Mouse (Mus musculus) forebrain, embryonic 13.5 days (tissue): Measurements from ENCODE around the gene Sox15. TPM values are rescaled to one million over a fixed set of nuclear protein-coding genes. Genes with fewer than 3 reads are reported as not detected.
A peak's percentile ranks its signal among the peaks of the same experiment; 100 is the strongest.

Experiments
- ATAC-seq: fragments of 200-750 bp; cut with Nextera tagmentation; 2 replicates; pipeline ENCODE4 v1.8.0; 2017
- H3K27ac ChIP-seq: fragments of 300-500 bp; sonication (generic); 2 replicates; pipeline ENCODE4 v1.5.1; 2015; ENCODE audit warnings: inconsistent platforms, mild to moderate bottlenecking, moderate library complexity
- H3K27me3 ChIP-seq: fragments of 300-500 bp; sonication (generic); 2 replicates; pipeline ENCODE4 v1.6.1; 2015; ENCODE audit warnings: mild to moderate bottlenecking, inconsistent platforms
- H3K36me3 ChIP-seq: fragments of 300-500 bp; sonication (generic); 2 replicates; pipeline ENCODE4 v1.6.1; 2015; ENCODE audit warnings: mild to moderate bottlenecking, inconsistent platforms; ENCODE audit not compliant: poor library complexity, severe bottlenecking
- H3K4me1 ChIP-seq: fragments of 300-500 bp; sonication (generic); 2 replicates; pipeline ENCODE4 v1.6.1; 2015; ENCODE audit warnings: inconsistent platforms
- H3K4me2 ChIP-seq: fragments of 300-500 bp; sonication (generic); 2 replicates; pipeline ENCODE4 v1.6.1; 2015; ENCODE audit warnings: inconsistent platforms, mild to moderate bottlenecking, moderate library complexity
- H3K4me3 ChIP-seq: fragments of 300-500 bp; sonication (generic); 2 replicates; pipeline ENCODE4 v1.5.1; 2015; ENCODE audit warnings: mild to moderate bottlenecking, inconsistent platforms
- H3K9ac ChIP-seq: fragments of 300-500 bp; sonication (generic); 2 replicates; pipeline ENCODE4 v1.6.1; 2015; ENCODE audit warnings: mild to moderate bottlenecking, inconsistent platforms
- H3K9me3 ChIP-seq: fragments of 300-500 bp; sonication (generic); replicated peaks from 2 replicates; pipeline ENCODE4 v1.6.1; 2016; ENCODE audit warnings: inconsistent platforms
- WGBS: fragments of 180-500 bp; shearing (Covaris S2); methylation state at CpG from one replicate; pipeline ENCODE4 v1.1.7; 2015; 5-methylcytosine and 5-hydroxymethylcytosine counted together
- polyA plus RNA-seq: library from polyadenylated mRNA; unstranded; fragments of >200 nt; fragmentation: Nextera tagmentation; extraction: Ambion mirVana; gene quantifications from 2 replicates; pipeline ENCODE4 v1.2.1, GENCODE M21; 2015

Sox15 gene
- polyA plus RNA-seq, 1 experiment from 2014 or later: not detected

DNA sequence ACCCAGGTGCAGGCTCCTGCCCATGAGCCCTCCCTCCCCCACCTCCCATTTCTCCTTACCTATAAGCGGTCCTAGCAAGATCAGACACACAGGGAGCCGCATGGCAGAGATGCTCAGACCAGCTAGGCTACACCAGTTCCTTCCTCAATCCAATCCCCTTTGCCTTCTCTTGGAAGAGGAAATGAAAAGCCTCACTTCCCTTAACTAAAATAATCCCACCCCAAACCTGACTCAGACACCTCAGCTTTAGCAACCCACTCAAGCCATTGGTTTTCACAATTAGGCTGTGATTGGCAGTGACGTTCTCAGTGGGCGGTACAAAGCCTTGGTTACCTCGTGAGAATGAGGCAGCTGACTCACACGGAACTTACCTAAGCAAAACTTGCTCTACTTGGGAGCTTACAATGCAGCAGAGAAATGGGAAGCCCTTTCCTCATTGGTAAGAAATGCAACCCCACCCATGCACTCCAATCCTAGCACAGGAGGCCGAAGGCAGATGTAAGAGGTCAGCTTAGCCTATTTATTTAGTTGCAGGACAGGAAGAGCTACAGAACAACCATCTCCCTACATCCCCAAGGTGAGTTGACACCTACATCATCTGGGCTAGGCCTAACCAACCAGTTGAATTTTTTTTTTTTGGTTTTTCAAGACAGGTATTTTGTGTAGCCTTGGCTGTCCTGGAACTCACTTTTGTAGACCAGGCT lies 11.0 kb downstream of the Sox15 start, which contains the start of gene Cd68:
Gene Cd68 (minus strand): TSS at position 193 of the 704 bp plus-strand sequence.
- Histone ChIP-seq H3K9me3 (no peaks in the 10 kb centered on the region), H3K4me1 (peaks cover 38% of the 10 kb centered on the region), H3K4me3 (no peak within 1 kb of the TSS), H3K9ac (no peak within 1 kb of the TSS), H3K27me3 (no peaks in the 10 kb centered on the region), H3K27ac (peak within 1 kb of the TSS; percentile 19; the same call in 1 of the 2 replicates), H3K36me3 (peaks cover 72% of the 10 kb centered on the region), H3K4me2 (no peak within 1 kb of the TSS)
- 33% methylated on average over 7 of the region's 7 CpGs for WGBS
- ATAC-seq: no peak

DNA sequence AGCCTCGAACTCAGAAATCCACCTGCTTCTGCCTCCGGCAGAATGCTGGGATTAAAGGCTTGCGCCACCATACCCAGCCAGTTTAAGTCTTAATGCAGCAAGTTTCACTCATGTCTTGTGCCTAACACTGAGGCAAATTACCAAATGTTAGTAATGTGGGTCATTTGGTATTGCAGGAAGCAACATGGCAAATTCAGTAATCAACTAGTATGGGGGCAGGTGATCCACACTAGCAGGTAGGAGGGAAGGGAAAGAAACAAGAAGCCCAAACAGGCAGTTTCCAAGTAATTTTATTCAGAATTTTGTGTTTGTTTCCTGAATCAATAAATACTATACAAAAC lies 11.5 kb downstream of the Sox15 start:
- Histone ChIP-seq H3K9ac (no peak overlapping the region), H3K27ac (no peak overlapping the region), H3K27me3 (no peaks in the 10 kb centered on the region), H3K9me3 (no peaks in the 10 kb centered on the region), H3K4me3 (no peak overlapping the region), H3K4me2 (no peak overlapping the region), H3K36me3 (peaks cover 72% of the 10 kb centered on the region), H3K4me1 (peaks cover 32% of the 10 kb centered on the region)
- 83% methylated on average over 3 of the region's 3 CpGs for WGBS
- ATAC-seq: no peak

GRCm38 (mm10) chr11:69670786-69671725 lies 15.9 kb downstream of the Sox15 start:
- H3K4me2 ChIP-seq: peak overlapping the region; percentile 97
- H3K27me3 ChIP-seq: no peaks in the 10 kb centered on the region
- H3K27ac ChIP-seq: peak overlapping the region; percentile 98
- peak; percentile 73 for ATAC-seq
- peak overlapping the region; percentile 100 for H3K4me3 ChIP-seq
- H3K36me3 ChIP-seq: peaks cover 74% of the 10 kb centered on the region
- no peaks in the 10 kb centered on the region for H3K9me3 ChIP-seq
- peak overlapping the region; percentile 100 for H3K9ac ChIP-seq
- H3K4me1 ChIP-seq: peaks cover 31% of the 10 kb centered on the region
- WGBS: under 1% methylated on average over 50 of the region's 61 CpGs

DNA sequence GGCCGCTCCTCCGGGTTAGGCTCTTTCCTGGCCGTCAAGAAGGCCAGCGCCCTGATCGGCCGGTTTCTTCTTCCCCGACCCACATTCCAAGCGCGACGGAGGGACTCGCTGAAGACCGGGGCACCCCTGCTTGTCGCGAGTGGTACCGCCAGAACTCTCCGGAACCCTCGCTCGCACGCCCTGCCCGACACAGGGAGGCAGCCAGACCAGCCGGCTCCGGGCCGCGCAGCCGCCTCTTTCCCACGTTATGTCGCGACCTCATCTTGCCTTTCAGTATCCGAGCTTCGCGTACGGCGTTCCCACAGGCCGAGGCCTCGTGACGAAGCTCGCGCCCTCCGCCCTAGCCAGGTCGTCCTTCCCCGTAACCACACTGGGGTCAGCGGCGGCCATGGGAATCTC lies 16.6 kb downstream of the Sox15 start:
- H3K36me3 ChIP-seq: peaks cover 74% of the 10 kb centered on the region
- H3K4me2 ChIP-seq: peak overlapping the region; percentile 97
- no peaks in the 10 kb centered on the region for H3K9me3 ChIP-seq
- H3K4me1 ChIP-seq: peaks cover 31% of the 10 kb centered on the region
- peak overlapping the region; percentile 100 for H3K4me3 ChIP-seq
- peak overlapping the region; percentile 100 for H3K9ac ChIP-seq
- peak; percentile 6; the same call in 1 of the 2 replicates for ATAC-seq
- under 1% methylated on average over 43 of the region's 43 CpGs for WGBS
- peak overlapping the region; percentile 98 for H3K27ac ChIP-seq
- H3K27me3 ChIP-seq: no peaks in the 10 kb centered on the region

GRCm38 (mm10) chr11:69672211-69672706 lies 17.1 kb downstream of the Sox15 start, which contains the start of gene Eif4a1:
Eif4a1 (minus strand) TSS chr11:69672423.
- peak within 1 kb of the TSS; percentile 98 for H3K27ac ChIP-seq
- peaks cover 75% of the 10 kb centered on the region for H3K36me3 ChIP-seq
- peak; percentile 97 for ATAC-seq
- no peaks in the 10 kb centered on the region for H3K9me3 ChIP-seq
- under 1% methylated on average over 36 of the region's 36 CpGs for WGBS
- H3K27me3 ChIP-seq: no peaks in the 10 kb centered on the region
- H3K4me1 ChIP-seq: peaks cover 31% of the 10 kb centered on the region
- H3K9ac ChIP-seq: peak within 1 kb of the TSS; percentile 100
- H3K4me2 ChIP-seq: peak within 1 kb of the TSS; percentile 97
- peak within 1 kb of the TSS; percentile 100 for H3K4me3 ChIP-seq

DNA sequence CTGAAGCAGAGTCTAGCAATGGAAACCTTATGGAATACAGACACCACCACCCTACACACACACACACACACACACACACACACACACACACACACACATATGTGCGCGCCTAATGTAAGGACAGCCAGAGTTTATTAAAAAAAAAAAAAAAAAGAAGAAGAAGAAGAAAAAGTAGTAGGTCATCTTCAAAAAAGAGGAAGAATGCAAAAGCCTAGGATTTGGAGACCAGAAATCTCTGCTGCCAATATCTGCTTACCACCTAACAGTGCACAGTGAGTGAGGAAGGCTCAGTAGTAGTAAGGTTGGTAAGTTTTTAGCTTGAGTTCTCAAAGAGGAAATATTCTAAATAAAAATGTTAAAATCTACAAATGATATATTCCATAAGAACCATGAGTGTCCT lies 24.0 kb downstream of the Sox15 start:
- no peak overlapping the region for H3K4me3 ChIP-seq

GRCm38 (mm10) chr11:69680136-69680855 lies 25.2 kb downstream of the Sox15 start:
- Histone ChIP-seq H3K27ac (no peak overlapping the region), H3K4me1 (peaks cover 33% of the 10 kb centered on the region), H3K9me3 (no peaks in the 10 kb centered on the region), H3K36me3 (peaks cover 51% of the 10 kb centered on the region), H3K9ac (peak overlapping the region; percentile 88; the same call in 1 of the 2 replicates), H3K4me2 (peak overlapping the region; percentile 97), H3K27me3 (no peaks in the 10 kb centered on the region), H3K4me3 (peak overlapping the region; percentile 78)
- no peak for ATAC-seq
- WGBS: 93% methylated on average over 30 of the region's 30 CpGs

More for the DNA sequence above, 24.0 kb downstream of the Sox15 start:
- 93% methylated on average over 2 of the region's 2 CpGs for WGBS
- H3K27ac ChIP-seq: no peak overlapping the region
- ATAC-seq: no peak
- no peaks in the 10 kb centered on the region for H3K9me3 ChIP-seq
- H3K9ac ChIP-seq: no peak overlapping the region
- peaks cover 63% of the 10 kb centered on the region for H3K36me3 ChIP-seq
- no peak overlapping the region for H3K4me2 ChIP-seq
- H3K27me3 ChIP-seq: no peaks in the 10 kb centered on the region
- peaks cover 33% of the 10 kb centered on the region for H3K4me1 ChIP-seq

DNA sequence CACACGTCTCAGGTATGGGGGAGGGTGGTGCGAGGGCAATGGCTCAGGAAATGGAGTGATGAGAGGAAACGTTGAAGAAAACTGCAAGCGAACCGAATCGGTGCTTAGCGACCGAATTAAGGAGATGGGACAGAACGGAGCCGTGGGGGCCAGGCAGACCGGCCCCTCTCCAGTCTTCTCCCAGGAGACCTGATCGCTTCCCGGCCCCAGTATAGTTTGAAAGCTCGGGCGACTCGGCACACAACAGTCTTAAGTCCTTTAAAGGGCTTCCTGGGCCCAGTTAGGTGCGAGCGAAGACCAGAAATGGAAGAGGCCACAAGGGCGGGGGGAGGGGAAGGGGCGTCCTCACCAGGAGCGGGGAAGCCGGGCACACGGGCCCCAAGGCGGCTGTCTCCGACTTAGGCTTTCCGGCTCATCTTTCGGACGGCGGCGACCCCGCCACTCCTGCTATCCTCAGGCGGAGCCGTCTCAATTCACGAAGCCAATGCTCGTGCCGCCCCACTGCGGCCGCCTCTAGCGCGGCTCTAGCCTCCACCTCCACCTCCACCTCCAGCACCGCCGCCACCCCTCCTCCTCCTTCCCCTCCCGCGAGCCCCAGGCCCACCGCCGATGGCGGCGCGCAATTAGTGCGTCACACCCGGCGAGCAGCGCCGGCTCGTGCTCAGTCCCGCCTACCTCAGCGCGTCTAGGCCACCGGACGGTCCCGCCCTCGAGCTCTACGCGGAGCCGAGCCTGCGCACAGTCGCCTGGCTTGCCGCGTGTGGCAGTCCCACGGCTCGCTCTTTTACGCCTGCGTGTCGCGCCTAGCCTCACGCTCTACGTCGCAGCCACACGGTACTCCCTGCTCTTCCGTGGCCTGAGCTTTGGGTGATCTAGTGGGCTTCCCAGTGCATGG lies 26.4 kb downstream of the Sox15 start, which contains the start of gene Senp3:
Gene Senp3 (minus strand): TSS at position 771 of the 895 bp plus-strand sequence.
- Histone ChIP-seq H3K9ac (peak within 1 kb of the TSS; percentile 88), H3K4me3 (peak within 1 kb of the TSS; percentile 78), H3K4me2 (peak within 1 kb of the TSS; percentile 97), H3K4me1 (peaks cover 46% of the 10 kb centered on the region), H3K27ac (peak within 1 kb of the TSS; percentile 96), H3K36me3 (peaks cover 39% of the 10 kb centered on the region), H3K9me3 (no peaks in the 10 kb centered on the region), H3K27me3 (no peaks in the 10 kb centered on the region)
- WGBS: under 1% methylated on average over 79 of the region's 80 CpGs
- ATAC-seq: peak; percentile 97

DNA sequence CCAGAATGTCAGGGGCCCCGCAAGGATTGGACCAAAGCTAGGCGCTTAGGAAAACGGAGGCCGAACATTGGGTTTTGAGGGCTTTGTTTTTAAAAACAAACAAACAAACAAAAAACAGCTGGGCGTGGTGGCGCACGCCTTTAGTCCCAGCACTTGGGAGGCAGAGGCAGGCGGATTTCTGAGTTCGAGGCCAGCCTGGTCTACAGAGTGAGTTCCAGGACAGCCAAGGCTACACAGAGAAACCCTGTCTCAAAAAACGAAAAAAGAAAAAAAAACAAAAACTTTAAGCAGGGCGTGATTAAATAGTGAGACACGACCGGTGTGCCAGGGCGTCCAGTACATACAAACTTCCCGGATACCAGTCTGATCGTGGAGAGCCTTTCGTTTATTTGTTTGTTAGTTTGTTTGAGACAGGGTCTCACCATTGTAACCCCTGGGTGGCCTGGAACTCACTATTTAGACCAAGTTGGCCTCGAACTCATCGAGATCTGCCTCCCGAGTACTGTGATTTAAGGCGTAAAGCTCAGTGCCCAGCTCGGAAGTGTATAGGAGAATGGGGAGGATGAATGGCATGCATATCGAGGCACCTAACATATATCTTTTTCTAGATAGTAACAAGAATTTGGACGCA lies 27.2 kb downstream of the Sox15 start:
- Histone ChIP-seq H3K4me3 (peak overlapping the region; percentile 78), H3K9ac (peak overlapping the region; percentile 76), H3K27me3 (no peaks in the 10 kb centered on the region), H3K36me3 (peaks cover 31% of the 10 kb centered on the region), H3K9me3 (no peaks in the 10 kb centered on the region), H3K27ac (peak overlapping the region; percentile 96), H3K4me2 (peak overlapping the region; percentile 97), H3K4me1 (peaks cover 50% of the 10 kb centered on the region)
- 25% methylated on average over 24 of the region's 24 CpGs for WGBS
- ATAC-seq: peak; percentile 41; the same call in 1 of the 2 replicates

DNA sequence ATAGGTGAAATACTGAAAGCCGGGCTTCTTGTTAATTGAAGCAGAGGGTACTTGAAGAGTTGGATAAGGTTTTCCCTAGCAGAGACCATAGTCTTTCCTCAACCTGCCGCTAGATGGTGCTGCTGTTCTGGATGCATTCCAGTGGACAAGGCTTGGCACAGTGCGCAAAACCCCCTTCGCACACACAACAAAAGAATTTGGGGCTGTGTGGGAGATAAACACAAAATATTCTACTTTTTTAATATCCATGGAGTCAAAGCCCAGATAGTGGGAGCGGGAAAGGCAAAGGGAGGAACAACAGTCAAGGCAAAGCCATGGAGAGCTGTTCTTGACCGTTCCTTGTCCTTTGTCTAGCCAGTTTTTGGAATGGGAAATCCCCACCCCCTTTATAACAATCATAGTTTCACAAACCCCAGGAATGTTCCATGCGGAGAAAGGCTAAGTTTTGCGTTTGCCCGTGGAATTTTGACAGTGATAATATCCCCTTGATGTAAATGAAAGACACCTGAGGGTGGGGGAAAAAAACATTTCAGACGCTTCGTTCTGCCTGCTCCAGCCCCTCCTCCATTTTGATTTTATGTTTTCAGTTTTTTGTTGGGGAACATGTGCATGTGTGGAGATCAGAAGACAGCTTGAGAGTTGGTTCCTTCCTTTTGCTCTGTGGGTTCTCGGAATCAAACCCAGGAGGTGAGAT lies 27.9 kb downstream of the Sox15 start:
- ATAC-seq: peak; percentile 44; the same call in 1 of the 2 replicates
- H3K27ac ChIP-seq: peak overlapping the region; percentile 96
- peak overlapping the region; percentile 97 for H3K4me2 ChIP-seq
- H3K27me3 ChIP-seq: no peaks in the 10 kb centered on the region
- WGBS: 21% methylated on average over 12 of the region's 12 CpGs
- peak overlapping the region; percentile 78; the same call in 1 of the 2 replicates for H3K4me3 ChIP-seq
- peaks cover 50% of the 10 kb centered on the region for H3K4me1 ChIP-seq
- no peaks in the 10 kb centered on the region for H3K9me3 ChIP-seq
- H3K36me3 ChIP-seq: peaks cover 24% of the 10 kb centered on the region
- H3K9ac ChIP-seq: peak overlapping the region; percentile 39; the same call in 1 of the 2 replicates
